ENCODE assay signal across 8 mouse cellular contexts in genomic region chr6:108659221-108659725, GRCm38 (mm10). TPM values are rescaled to one million over a fixed set of nuclear protein-coding genes. Genes with fewer than 3 reads are reported as not detected.
DNase-seq lines count a peak whose midpoint lies in the region; ATAC-seq lines count a peak whose summit lies in the region.

No protein-coding gene starts in this region.

- ATAC-seq in hindbrain, embryonic 12.5 days (ENCODE audit: low FRiP score): peak; percentile 87

- H3K9me3 ChIP-seq in hindbrain, embryonic 12.5 days (replicated peaks): no peaks in the 10 kb centered on the region

- peak; percentile 66 for DNase-seq in MEL-GATA-1-ER (ENCODE audit: extremely low read depth, low read depth)
- peak; percentile 97 for DNase-seq in cerebellum, adult 9-10 months
- peak; percentile 90 to 94 for DNase-seq in frontal cortex, postnatal 10 days (ENCODE audit: low spot score in 2 of 2)
- peak; percentile 93 to 94 for DNase-seq in layer of hippocampus, postnatal 14 days (ENCODE audit: low spot score in 2 of 2)
- DNase-seq in lung, postnatal 10 days: peak; percentile 96
- peak; percentile 82 for DNase-seq in ovary, postnatal 10 days (ENCODE audit: low spot score)
- DNase-seq in thymus, postnatal 0 days (ENCODE audit: low spot score): peak; percentile 57

- peak overlapping the region; percentile 56 for H3K4me3 ChIP-seq in hindbrain, embryonic 12.5 days

- peak overlapping the region; percentile 100 for H3K4me2 ChIP-seq in hindbrain, embryonic 12.5 days (replicated peaks)

- peak overlapping the region; percentile 70 for H3K9ac ChIP-seq in hindbrain, embryonic 12.5 days

- peaks cover 17% of the 10 kb centered on the region for H3K4me1 ChIP-seq in hindbrain, embryonic 12.5 days

- WGBS in hindbrain, embryonic 12.5 days: under 1% methylated on average over 42 of the region's 42 CpGs

- peaks cover 27% of the 10 kb centered on the region for H3K27me3 ChIP-seq in hindbrain, embryonic 12.5 days

- H3K36me3 ChIP-seq in hindbrain, embryonic 12.5 days: no peaks in the 10 kb centered on the region

- peak overlapping the region; percentile 86 for H3K27ac ChIP-seq in hindbrain, embryonic 12.5 days

RNA-seq across cellular contexts. Expression of gene Bhlhe40, which starts 1.2 kb away (rescaled TPM):
- polyA plus RNA-seq in hindbrain, embryonic 12.5 days (2016; fragmentation: Nextera tagmentation; extraction: Ambion mirVana): 3.6 and 3.9 TPM in 2 replicates
- total RNA-seq in layer of hippocampus, postnatal 14 days (2021): 10 to 100 TPM; 47.6 to 58.7 TPM
- polyA plus RNA-seq in thymus, postnatal 0 days (2015; fragmentation: Nextera tagmentation; extraction: Ambion mirVana): 6.6 and 7.0 TPM in 2 replicates

Comparison
In these comparisons a context has a peak if more than half of its experiments do, and no peak if none do; other contexts are left out.
1. Peak in every context shown above with its lines: DNase-seq, ATAC-seq, H3K4me3 ChIP-seq and H3K27ac ChIP-seq.